Mouse (Mus musculus) layer of hippocampus, adult 2 months (tissue): ENCODE data around the gene Poldip2. TPM values are rescaled to one million over a fixed set of nuclear protein-coding genes. Genes with fewer than 3 reads are reported as not detected.
"Not testable (repeated sequence)": the region's sequence is repeated elsewhere in the genome, so short reads cannot be mapped to it uniquely, and the experiment has no call there.

Experiments
- DNase-seq, 2 experiments: peaks; one replicate each; pipeline ENCODE4 v3.0.0; 2022; ENCODE audit warnings: low spot score in 2 of 2
- H3K27ac ChIP-seq: fragments of 200-600 bp; 2 replicates; pipeline ENCODE4 v1.8.1; 2022
- H3K4me3 ChIP-seq: fragments of 200-600 bp; 2 replicates; pipeline ENCODE4 v1.8.1; 2022; ENCODE audit warnings: mild to moderate bottlenecking
- CTCF ChIP-seq: fragments of 200-600 bp; conservative IDR thresholded peaks from 2 replicates; pipeline ENCODE4 v1.8.1; 2022; ENCODE audit warnings: antibody characterized with exemption, mild to moderate bottlenecking, moderate library complexity
- total RNA-seq, 2 experiments: library from RNA; stranded (reverse); gene quantifications; 2 replicates each; pipeline ENCODE4 v1.2.3; 2021

Poldip2 gene
- total RNA-seq, 2 experiments from 2014 or later, result 121 to 122 TPM

DNA sequence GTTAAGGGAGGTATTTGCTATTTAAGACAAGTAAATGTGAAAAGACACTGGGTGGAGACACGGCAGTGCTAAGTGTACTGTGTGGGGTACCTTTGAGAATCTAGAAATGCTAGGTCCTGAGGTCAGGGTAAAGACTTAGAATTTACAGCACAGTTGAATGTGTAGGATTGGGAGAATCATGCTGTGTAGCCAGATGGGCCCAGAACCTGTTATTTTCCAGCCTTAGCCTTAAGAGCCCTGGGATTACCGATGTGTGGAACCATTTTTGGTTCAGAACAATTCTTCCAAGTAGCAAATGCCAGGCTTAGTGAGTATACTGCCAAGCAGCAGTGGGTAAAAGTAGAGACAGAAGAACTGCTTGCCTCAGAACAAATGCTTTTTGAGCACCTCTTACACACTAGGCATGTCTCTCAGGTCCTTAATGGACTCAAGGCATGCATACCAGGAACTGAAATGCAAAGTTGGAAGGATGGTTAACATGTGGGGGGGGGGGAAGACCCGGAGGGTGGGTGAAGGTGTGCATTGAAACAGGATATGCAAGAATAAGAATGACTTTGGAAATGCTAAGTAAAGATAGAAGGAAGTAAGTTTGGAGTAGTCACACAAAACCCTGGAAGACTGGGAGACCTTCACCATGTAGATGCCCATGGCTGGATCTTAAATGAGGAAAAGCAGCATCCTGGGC lies 1.3 kb downstream of the Poldip2 start:
- H3K27ac ChIP-seq, result peak overlapping the region; percentile 96; the same call in 1 of the 2 replicates
- no peak for DNase-seq
- TF ChIP-seq CTCF, result no peak

DNA sequence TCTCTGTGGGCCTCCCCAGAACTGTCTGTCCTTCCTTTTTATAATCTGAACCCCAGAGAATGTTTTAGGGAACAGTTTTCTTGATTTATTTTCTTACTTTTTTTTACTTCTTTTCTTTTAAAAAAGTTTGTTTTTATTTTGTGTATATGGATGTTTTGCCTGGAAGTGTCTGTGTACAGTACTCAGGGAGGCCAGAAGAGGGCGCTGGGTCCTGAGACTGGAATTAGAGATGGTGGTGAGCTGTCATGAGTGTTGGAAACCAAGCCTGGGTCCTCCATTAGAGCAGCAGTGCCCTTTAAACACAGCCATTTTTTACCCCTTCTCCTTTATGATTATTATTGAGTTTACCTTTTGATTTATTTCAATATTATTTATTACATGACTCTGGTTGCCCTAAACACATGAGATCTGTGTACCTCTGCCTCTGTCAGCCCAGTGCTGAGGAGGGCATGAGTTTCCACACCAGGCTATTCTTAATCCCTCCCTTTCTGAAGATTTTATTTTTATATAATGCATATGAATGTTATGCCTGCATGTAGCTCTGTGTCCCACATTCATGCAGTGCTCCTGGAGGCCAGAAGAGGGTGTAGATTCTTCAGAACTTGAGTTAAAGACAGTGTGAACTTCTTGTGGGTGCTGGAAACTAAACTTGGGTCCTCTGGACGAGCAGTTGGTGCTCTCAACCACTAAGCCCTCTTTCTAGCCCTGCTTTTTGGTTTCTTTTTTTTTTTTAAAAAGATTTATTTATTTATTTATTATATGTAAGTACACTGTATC lies 3.7 kb downstream of the Poldip2 start:
- peak; percentile 60 for TF ChIP-seq CTCF
- Histone ChIP-seq H3K4me3 (no peak overlapping the region), H3K27ac (no peak overlapping the region)
- no peak for DNase-seq

More for the DNA sequence above, 1.3 kb downstream of the Poldip2 start:
- peak overlapping the region; percentile 85 for H3K4me3 ChIP-seq

DNA sequence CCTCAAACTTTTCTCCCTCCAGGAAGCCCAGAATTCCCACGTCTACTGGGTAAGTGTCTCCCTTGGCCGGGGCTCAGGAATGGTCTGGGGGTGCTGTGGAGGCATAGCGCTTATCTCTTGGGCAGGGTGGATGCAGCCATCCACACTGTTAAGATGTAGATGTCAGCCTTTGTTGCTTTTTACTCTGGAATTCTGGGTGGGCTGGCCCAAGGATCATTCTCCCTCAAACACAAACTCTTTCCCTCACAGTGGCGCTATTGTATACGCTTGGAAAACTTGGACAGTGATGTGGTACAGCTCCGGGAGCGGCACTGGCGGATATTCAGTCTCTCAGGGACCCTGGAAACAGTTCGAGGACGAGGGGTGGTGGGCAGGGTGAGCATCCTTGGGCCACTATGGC lies 6.9 kb downstream of the Poldip2 start:
- Histone ChIP-seq H3K27ac (no peak overlapping the region), H3K4me3 (no peak overlapping the region)
- no peak for DNase-seq
- TF ChIP-seq CTCF, result no peak

DNA sequence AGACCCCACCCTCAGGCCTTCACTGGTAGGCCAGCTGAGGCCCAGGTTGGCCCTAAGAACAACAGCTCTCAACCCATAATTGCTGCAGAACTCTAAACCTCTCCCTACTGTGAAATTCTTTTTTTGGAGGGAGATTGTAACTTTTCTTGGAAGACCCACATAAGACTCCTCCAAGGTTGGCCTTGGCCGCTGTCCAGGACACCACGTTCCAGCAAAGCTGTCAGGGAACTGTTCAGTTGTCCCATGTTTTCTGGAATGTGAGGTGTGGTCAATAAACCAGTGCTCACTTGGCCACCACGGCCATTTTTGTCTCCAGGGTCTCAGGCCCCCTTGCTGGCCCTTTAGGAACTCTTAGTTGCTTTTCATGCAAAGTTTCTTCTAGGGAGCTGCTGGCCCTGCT lies 9.9 kb downstream of the Poldip2 start:
- H3K27ac ChIP-seq, result peak overlapping the region; percentile 24; the same call in 1 of the 2 replicates
- no peak for TF ChIP-seq CTCF
- no peak overlapping the region for H3K4me3 ChIP-seq
- no peak for DNase-seq

DNA sequence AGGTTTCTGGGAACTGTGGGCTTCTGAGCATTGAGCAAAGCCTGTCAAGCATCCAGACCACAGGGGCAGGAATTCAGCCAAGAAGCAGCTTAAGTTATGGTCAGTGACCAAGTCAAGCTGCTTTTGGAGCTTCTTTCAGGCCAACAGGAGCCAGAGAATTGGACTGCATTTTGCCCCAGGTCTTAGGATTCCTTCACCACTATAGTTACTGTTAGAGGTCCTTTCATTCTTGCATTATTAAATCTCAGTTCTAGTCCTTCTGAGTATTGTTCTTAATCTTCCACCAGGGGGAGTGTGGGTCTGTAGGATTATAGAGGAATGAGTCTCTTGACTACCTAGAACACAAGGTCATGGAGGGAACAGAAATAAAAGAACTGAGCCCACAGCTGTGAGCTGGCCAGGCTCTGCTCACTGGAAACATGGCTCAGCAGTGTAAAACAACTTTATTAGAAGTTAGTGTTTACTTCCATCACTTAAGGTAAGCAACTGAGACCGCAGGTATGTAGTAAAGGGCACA lies 10.5 kb downstream of the Poldip2 start:
- Histone ChIP-seq H3K4me3 (no peak overlapping the region), H3K27ac (peak overlapping the region; percentile 56; the same call in 1 of the 2 replicates)
- no peak for DNase-seq
- TF ChIP-seq CTCF, result peak; percentile 77

DNA sequence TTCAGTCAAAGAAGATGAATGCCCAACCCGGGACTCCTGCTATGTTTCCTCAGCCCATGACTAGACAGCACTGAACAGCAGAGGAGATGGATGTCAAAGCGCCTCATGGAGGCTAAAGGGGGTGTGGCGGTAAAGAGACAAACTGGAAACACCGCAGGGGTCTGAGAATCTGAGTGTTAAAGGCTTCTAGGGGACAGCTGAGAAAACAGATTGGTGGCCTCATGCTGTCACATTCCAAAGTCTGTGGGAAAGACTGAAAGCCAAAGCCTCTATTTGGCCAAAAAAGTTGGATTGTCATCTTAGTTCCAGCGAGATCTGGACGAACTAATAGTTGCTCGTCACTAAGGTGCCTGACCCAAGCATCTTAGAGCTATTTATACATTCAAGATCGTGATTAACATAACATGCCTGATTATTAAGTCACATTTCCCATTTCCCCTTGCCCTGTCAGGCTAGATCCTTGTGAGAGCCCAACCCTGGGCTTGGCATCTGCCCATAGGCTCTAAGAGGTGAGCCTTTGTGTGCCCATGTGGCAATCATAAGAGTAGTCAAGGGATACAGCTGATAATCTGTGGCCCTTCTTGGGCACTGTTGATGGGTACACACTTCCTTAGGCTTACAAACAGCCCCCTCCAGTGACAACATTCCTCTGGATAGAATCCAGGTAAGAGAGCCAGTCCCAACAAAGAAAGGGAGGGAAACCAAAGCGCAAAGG lies 11.4 kb downstream of the Poldip2 start:
- DNase-seq, result no peak
- Histone ChIP-seq H3K4me3 (no peak overlapping the region), H3K27ac (peak overlapping the region; percentile 56; the same call in 1 of the 2 replicates)
- no peak for TF ChIP-seq CTCF

DNA sequence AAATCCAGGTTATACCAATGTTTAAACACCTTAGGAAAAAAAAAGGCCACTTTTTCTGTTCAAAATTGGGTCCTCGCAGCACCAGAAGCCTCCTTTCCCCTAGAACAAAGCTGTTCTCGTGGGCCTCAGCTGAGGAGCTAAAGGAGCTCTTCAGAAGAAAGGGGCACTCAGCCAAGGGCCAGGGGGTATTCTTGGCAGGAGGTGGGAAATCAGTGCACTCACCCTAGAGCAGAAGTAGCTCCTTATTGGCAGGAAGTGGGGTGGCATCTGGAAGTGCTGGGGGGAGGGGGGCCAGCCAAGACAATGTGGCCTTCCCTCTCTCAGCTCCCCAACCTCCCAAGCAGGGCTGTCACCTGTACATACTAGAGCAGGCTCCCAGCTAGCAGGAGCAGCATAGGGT lies 12.8 kb downstream of the Poldip2 start:
- H3K27ac ChIP-seq, result peak overlapping the region; percentile 44; the same call in 1 of the 2 replicates
- H3K4me3 ChIP-seq, result no peak overlapping the region
- no peak for TF ChIP-seq CTCF
- DNase-seq, result no peak

DNA sequence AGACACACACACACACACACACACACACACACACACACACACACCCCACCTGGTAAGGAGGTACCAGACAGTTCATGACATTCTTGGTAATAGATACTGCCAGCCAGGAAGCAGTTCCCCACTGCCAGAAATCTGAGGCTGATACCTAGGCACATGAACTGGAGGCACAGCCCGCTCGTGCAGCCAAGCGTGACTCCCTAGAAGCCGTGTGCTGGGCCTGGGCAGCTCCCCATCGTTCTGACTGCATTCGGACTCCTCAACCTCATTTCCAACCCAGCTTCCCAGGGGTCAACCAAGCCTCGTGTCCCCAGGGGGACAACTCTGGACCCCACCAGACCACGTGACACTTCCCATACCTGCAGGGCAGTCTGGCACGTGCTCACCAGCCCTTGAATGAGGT lies 16.7 kb downstream of the Poldip2 start:
- no peak overlapping the region for H3K27ac ChIP-seq
- no peak for TF ChIP-seq CTCF

DNA sequence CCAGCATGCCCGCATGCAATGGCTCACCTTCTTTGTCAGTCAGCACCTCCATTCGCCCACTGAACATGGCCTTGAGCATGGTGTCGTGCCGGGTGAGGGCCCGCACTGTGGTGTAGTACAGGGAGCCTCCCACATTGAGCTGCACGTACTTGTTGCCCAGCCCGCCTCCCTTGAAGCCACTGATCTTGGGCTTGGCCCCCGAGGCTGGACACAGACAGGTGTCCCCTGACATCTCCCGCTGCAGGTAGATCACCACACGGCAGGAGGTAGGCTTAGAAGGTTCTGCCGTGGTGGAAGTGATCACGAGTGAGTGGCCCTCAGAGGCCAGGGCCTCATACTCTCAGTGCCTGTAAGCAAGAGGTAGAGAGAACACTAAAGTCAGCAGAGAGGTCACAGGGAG lies 18.0 kb downstream of the Poldip2 start:
- DNase-seq, result no peak
- no peak for TF ChIP-seq CTCF
- Histone ChIP-seq H3K27ac (peak overlapping the region; percentile 53; the same call in 1 of the 2 replicates), H3K4me3 (no peak overlapping the region)

More for the DNA sequence above, 16.7 kb downstream of the Poldip2 start:
- DNase-seq, result no peak
- H3K4me3 ChIP-seq, result no peak overlapping the region

DNA sequence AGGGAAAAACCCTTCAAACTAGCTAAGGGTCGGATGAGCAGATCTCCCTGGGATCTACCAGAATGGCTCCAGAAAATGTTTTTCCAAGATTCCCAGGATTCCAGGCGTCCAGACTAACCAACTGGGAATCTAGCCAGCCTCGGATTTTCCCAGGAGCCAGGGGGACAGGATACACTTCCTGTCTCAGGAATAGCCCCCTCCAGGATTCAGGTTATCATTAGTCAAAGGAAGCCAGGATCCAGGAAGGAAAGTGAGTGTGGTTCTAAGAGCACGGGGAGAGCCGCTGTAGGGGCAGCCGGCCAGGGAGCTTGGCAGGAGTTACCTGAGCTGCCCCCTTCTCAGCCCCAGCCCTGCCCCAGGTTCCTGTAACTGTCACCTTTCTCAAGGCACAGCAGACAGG lies 19.1 kb downstream of the Poldip2 start:
- no peak for DNase-seq
- H3K4me3 ChIP-seq, result no peak overlapping the region
- peak overlapping the region; percentile 53; the same call in 1 of the 2 replicates for H3K27ac ChIP-seq
- TF ChIP-seq CTCF, result no peak

DNA sequence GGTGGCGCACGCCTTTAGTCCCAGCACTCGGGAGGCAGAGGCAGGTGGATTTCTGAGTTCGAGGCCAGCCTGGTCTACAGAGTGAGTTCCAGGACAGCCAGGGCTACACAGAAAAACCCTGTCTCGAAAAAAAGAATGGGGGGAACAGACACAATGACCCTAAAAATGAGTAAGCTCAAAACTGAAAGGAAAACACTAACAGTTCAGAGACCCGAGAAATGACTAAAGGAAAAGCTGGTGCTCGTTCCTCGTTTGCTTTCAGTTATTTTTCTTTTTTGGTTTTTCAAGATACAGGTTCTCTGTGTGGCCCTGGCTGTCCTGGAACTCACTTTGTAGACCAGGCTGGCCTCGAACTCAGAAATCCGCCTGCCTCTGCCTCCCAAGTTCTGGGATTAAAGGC lies 19.5 kb downstream of the Poldip2 start:
- DNase-seq, H3K4me3 ChIP-seq, H3K27ac ChIP-seq: not testable (repeated sequence)

DNA sequence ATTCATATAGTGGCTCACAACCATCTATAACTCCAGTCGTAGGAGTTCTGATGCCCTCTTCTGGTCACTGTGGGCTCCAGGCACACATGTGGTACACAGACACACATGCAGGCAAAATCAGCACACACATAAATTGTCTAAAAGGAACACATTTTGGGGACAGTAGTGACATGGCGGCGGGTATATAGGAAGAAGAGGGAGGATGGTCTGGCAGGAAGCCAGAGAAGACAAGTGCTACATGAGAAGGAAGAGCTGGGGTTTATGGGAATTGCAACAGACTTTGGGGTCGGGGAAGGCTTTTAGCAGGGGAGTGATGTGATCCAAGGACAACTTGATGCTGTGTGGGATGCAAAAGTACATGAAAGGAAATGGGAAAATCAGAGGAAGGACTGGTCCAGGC lies 22.5 kb downstream of the Poldip2 start:
- peak overlapping the region; percentile 90; the same call in 1 of the 2 replicates for H3K27ac ChIP-seq
- TF ChIP-seq CTCF, result peak; percentile 26
- H3K4me3 ChIP-seq, result peak overlapping the region; percentile 94; the same call in 1 of the 2 replicates
- DNase-seq, result no peak

DNA sequence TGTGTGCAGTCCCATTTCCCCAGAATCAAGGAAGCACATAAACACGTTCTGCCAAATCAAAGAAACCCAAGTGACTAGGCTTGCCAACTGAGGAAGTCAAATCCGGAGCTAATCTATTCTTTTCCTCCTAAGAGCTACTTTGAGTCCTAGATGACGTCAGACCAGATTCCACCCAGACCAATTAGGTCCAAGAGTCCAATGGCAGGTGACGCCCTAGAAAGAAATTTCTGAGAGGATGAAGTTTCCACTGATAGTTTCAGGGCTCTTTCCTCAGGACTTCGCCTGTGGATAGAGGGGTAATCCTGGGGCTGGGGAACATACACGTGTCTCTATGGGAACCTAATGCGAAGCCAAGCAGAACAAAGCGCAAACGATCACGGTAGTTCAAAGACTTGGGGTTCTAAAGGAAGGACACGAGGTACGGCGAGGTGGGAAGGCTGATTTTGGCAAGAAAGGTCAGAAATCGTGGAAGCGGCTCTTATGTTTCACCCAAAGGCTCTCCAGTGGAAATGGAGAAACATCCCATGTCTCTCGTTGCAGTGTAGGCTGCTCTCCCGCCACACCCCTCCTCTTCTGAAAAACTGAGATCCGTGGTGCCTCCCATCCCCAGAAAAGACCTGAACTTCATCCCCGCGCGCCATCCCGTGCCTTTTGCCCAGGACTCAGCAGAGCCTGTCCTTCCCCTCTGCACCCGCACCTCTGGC lies 23.5 kb downstream of the Poldip2 start:
- no peak for TF ChIP-seq CTCF
- no peak for DNase-seq
- H3K27ac ChIP-seq, result peak overlapping the region; percentile 90
- H3K4me3 ChIP-seq, result peak overlapping the region; percentile 94
